Mouse (Mus musculus) urinary bladder, postnatal 36 days (tissue): ENCODE measurements at regions not wholly inside any gene's neighbourhood (a gene's known extent, or its start where the extent isn't known, plus 50 kb on each side); places are given as distances from the start of the nearest gene placed in this dataset.

ENCODE experiments used
- DNase-seq, 2 experiments: peaks; one replicate each; pipeline ENCODE4 v3.0.0; 2022; ENCODE audit warnings: low spot score in 2 of 2, mixed read lengths in 1 of 2

GRCm38 (mm10) chr12:71623271-71623670, 207.6 kb upstream of the Daam1 start:
- no peak for DNase-seq

GRCm38 (mm10) chr12:71624076-71624475, 206.8 kb upstream of the Daam1 start:
- DNase-seq: no peak

DNA sequence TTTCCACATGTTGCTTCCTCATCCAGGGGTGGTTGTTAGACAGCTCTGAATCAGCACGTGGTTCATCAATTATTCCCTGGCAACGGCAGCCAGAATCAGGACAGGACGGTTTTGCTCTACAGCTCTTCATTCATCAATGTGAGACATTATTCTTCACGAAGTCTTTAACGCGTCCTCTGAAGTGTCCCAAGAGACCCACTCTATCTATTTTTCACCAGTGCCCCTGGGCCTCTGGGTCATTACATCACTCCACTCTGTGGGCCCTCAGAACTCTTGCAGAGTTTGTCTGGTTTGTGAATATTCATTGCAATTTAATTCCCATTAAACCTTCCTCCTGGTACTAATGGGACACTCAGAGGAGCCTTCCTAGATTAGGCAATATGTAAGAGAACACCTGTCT, 206.2 kb upstream of the Daam1 start:
- DNase-seq: no peak

DNA sequence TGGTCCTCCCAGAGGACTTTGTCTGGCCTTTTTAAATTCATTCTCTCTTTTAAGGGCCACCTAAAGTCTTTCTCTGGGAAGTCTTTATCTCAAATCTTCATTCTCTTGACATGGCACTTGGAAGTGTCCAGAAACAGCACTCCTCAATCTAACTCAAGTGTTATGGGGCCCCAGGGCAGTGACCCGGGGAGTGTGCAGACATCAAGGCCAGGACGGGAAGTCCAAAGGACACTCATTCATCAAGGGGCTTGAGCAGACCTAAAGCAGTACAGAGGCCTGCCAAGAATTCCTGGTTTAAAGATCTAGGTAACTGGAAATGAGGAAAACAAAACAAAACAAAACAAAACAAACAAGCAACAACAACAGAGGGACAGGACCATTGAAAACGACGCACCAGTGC, 205.8 kb upstream of the Daam1 start:
- DNase-seq: no peak

GRCm38 (mm10) chr12:71626801-71627200, 204.1 kb upstream of the Daam1 start:
- peak in 1 of 2 experiments; percentile 51 for DNase-seq

DNA sequence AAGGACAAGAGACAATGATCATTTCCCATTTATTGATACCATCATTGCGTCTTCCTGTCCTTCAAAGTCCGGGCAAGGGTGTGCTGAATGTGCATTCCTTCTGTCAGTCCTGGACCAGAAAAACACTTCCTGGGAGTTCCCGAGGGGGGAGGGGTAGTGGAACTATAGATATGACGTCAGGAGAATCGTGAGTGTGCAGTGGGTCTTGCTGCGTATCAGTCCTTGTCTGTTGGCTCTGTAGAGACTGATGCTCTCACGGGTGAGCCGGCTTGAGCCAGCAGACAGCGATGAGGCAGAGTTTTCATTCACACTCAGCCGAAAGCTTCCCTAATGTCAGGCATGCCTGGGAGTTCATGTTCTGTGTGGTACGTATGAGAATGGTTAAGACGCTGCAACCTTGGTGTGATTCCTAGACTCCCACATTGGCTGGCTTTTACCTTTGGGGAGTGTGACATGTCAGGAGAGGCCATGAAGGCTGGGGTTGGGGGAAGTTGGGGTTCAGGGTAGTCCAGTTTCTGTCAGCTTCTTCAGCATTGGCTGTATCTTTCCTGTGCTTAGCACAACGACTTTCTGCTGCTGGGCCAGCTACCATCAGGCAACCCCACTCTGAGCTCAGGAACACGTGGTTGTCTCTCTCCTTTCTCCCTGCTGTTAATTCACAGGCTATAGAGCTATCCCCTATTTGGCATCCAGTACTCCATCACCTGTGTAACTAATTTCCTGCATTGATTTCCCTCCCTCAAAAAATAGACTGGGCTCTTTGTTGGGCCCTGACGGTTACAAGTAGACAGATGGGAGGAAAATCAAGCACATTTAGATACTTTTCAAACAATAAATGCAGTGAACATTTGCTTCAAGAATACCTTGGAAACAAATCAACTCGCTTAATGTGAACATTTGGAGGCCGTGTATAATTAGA, 203.2 kb upstream of the Daam1 start:
- no peak for DNase-seq

GRCm38 (mm10) chr12:71628340-71628738, 202.5 kb upstream of the Daam1 start:
- no peak for DNase-seq

GRCm38 (mm10) chr12:71628796-71629195, 202.1 kb upstream of the Daam1 start:
- DNase-seq: no peak

DNA sequence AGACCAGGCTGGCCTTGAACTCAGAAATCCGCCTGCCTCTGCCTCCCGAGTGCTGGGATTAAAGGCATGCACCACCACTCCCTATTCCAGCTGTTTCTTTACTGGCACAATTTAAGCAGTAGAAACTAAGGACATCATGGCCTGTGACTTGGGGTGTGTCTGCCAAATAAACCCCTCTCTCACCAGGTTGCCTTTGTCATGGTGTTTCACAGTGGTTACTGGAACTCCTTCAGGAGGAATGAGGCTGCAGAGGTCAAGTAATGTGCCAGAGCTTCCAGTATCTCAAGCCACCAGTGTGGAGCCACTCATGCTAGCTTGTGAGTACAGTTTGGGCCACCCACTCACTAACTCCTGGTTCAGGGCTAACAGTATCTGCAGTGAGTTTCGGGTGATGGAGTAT, 200.5 kb upstream of the Daam1 start:
- DNase-seq: no peak

DNA sequence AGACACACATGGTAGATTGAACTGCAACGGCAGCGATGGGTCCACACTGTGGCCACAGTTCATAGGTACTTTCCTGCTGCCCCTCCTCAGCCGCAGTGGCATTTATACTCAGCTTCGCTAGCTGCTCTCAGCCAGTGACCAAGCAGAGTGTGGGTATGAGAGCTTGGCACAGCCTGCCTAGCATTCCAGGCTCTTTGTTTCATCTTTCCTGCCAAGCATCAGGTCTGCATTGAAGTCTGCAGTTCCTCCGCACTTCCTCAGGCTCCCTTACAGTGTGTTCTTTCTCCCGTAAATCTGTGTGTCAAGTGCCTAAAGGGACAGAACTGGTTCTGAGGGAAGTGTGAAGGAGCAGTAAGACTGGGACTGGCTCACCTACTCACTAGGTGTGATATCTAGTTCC, 194.6 kb upstream of the Daam1 start:
- DNase-seq: no peak

GRCm38 (mm10) chr12:71637248-71637647, 193.6 kb upstream of the Daam1 start:
- no peak for DNase-seq

DNA sequence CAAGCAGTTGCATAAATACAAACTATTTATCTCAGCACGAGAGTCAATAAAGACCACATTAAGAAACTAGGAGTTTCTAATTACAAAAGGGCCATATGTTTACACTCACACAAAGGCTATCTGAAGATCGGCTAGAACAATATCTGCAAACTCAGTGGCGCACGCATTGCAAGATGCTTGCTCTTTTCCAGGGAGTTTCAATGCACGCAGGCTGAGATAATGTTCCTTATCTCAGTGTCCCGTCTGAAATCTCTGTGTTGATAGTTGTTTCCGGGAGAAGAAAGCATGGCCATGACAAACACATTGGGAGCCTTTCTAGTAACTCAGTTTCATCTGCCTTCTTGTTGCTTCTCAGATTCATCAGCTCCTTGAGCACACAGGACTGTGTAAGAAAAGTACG, 192.6 kb upstream of the Daam1 start:
- no peak for DNase-seq

- peak; percentile 25 to 38 for DNase-seq
Measured at GRCm38 (mm10) chr12:71640058-71640501, 190.8 kb upstream of the Daam1 start.

GRCm38 (mm10) chr12:71641486-71641885, 189.4 kb upstream of the Daam1 start:
- DNase-seq: no peak

DNA sequence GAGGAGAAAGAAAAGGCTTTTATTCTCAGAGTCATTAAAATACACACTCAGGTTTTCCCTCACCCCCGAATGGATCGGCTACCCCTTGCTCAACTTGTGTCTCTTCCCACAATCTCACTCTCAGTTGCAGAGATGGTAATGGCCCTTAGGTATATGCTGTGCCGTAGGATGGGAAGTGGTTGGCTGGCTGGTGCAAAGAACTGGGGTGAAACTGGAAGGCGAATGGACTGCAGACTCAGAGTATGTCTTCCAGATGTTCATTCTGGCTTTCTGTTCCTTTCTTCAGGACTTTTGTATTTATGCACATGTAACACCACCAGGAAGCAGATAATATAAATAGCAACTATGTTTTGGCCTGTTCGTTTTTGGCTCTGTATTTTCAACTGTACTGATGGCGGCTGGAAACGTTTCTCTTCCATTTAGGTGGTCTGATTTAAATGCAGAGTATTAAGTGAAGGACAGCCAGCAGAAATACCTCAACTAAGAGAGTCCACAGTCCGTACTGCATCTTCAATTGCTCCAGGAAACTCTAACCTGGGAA, 188.0 kb upstream of the Daam1 start:
- no peak for DNase-seq

DNA sequence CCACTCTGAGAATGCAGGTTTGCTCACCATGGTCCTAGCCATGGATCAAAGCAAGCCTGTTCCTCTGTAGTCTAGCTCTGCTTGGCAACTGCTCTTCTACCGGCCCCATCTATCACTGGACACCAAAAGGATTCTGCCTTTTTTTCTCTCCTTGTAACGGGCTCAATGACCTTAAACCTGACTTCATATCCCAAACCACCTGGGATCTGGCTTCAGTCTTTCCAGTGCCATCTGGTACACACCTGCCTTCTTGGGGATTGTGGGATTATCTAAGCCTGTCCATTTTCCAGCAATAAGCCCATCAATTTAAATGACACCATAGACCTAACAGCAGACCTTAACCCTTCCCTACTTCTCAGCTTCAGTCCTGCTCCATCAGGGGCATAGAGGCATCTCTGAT, 179.6 kb upstream of the Daam1 start:
- DNase-seq: no peak

DNA sequence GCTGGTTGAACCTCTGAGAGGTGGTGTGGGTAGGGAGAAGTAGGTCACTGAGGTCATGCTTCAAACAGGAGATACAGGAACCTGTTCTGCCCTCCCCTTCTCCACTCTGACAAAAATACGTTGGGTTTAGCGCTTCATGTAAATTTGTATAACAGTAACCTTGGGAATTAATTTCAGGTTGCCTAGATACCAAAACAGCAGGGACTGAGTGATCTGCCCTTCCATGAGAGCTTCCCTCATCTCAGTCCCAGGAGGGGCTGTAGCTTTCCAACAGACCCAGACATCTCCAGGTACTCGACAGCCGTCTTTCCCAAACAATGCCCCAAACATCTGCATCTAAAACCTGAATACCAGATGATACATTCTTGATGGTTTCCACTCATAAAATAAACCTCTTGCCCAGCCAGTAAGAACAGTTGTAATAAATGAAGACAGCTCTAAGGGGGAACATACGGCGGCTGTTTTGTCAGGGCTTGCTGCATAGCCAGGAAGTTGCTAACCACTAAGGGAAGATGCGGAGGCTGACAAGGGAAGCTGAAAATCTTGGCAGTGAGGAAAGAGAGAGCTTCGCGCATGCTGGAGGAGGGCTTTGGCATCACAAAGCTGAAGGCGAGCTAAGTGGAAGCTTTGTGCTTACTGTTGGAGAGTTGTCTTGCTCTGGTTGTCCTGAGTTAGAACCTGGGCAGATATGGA, 137.4 kb upstream of the Daam1 start:
- no peak for DNase-seq

GRCm38 (mm10) chr12:71701753-71702152, 129.1 kb upstream of the Daam1 start:
- DNase-seq: no peak

GRCm38 (mm10) chr12:71702181-71702580, 128.7 kb upstream of the Daam1 start:
- no peak for DNase-seq

- DNase-seq: no peak
Measured at GRCm38 (mm10) chr12:71703146-71703902, 127.6 kb upstream of the Daam1 start.

GRCm38 (mm10) chr12:71704431-71704830, 126.4 kb upstream of the Daam1 start:
- DNase-seq: no peak
